Mouse (Mus musculus): Measurements from ENCODE around the gene Kir3dl1.
"Not testable (repeated sequence)": the region's sequence is repeated elsewhere in the genome, so short reads cannot be mapped to it uniquely, and the experiment has no call there.

Kir3dl1 gene

DNA sequence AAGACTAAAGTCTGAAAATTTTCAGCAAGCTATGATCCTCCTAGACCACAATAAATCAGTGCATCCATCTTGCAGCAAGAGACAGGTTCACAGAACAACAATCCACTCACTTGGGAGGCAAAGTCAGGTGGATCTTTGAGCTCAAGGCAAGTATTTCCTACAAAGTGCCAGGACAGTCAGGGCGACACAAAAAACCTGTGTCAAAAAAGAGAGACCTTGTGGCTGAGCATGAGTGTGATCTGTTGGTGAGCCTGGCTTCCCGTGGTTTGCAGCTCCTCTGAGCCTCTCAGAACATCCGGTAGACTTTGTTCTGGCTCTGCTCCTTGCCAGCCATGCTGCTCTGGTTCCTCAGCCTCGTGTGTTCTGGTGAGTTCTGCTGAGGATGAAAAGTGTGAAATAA is at the start of gene Kir3dl1:
Gene Kir3dl1, plus strand, starts transcription at position 301 of the 400 bp plus-strand sequence.
- not testable (repeated sequence) for DNase-seq (ENCODE audit: low spot score)

DNA sequence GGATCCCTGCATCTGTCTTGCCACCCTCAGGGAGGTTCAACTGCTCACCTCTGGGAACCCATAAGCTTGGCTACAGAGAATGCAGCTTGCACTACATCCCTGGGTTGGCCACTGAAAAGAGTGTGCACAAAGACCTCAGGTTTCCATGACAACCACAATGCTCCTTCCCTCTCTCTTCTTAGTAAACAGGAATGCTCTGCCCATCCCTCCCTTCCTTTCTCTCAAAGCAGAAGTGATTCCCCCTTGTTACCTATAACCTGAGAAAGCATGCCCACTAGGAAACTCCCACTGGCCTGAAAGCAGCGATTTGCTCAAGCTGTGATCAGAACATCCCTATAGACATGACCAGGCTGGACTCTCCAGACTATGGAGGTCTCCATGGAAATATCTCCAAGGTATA is 26.2 kb downstream of the Kir3dl1 start, which contains the start of gene Kir3dl2:
Gene Kir3dl2, minus strand, starts transcription at position 101 of the 400 bp plus-strand sequence.
- not testable (repeated sequence) for DNase-seq (ENCODE audit: low spot score)

GRCm38 (mm10) chrX:136569094-136569493 is 51.3 kb downstream of the Kir3dl1 start:
- not testable (repeated sequence) for DNase-seq (ENCODE audit: low spot score)
